Mouse (Mus musculus) 3T3-L1 (cell line): ENCODE measurements at regions not wholly inside any gene's neighbourhood (a gene's known extent, or its start where the extent isn't known, plus 50 kb on each side); places are given as distances from the start of the nearest gene placed in this dataset.

Experiments used
- DNase-seq: peaks from one replicate; pipeline ENCODE4 v3.0.0-alpha.2; 2015; ENCODE audit warnings: low read depth, low spot score

- no peak for DNase-seq
Measured at GRCm38 (mm10) chr5:26338191-26338590, 80.7 kb downstream of the Gm7361 start.

DNA sequence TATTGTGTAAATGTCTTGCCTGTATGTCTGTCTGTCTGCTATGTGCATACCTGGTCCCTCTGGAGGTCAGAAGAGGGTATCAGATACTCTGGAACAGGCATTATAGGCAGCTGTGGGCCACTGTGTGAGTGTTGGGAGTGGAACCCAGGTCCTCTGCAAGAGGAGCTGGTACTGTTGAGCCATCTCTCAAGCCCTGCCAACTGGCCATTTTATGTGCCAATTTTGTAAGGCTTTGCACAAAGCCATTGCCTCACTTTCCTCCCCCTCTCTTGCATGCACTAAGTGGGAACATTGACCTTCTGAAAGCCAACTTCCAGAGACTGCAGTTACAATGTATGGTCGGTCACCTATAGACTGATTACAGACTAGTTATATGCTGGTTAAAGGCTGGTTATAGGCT lies 81.8 kb downstream of the Gm7361 start:
- no peak for DNase-seq

DNA sequence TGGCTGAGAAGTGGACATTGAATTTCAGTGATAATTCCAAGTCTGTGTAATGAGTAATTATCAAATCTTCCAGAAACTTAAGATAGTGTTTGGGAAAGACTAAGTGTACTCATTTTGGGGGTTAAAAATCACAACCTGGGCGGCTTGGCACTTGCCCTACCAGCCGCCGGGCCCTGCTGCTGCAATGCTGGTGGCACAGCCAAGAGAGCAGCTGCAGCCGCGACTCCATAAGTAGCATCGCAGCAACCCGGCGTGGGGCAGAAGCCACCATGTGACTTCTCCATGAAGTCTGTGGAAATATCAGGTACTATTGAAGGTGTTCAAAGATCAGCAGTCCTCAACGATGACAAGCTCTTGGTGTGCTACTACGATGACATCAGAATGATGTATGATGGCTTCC lies 97.7 kb downstream of the Gm7361 start:
- no peak for DNase-seq

GRCm38 (mm10) chr5:26359082-26359481 lies 101.6 kb downstream of the Gm7361 start:
- DNase-seq, result no peak

GRCm38 (mm10) chr5:26374175-26374984 lies 116.9 kb downstream of the Gm7361 start:
- DNase-seq, result no peak

- no peak for DNase-seq
Measured at GRCm38 (mm10) chr5:26407088-26407672, 149.7 kb downstream of the Gm7361 start.

GRCm38 (mm10) chr5:26413185-26413584 lies 155.7 kb downstream of the Gm7361 start:
- DNase-seq, result no peak

DNA sequence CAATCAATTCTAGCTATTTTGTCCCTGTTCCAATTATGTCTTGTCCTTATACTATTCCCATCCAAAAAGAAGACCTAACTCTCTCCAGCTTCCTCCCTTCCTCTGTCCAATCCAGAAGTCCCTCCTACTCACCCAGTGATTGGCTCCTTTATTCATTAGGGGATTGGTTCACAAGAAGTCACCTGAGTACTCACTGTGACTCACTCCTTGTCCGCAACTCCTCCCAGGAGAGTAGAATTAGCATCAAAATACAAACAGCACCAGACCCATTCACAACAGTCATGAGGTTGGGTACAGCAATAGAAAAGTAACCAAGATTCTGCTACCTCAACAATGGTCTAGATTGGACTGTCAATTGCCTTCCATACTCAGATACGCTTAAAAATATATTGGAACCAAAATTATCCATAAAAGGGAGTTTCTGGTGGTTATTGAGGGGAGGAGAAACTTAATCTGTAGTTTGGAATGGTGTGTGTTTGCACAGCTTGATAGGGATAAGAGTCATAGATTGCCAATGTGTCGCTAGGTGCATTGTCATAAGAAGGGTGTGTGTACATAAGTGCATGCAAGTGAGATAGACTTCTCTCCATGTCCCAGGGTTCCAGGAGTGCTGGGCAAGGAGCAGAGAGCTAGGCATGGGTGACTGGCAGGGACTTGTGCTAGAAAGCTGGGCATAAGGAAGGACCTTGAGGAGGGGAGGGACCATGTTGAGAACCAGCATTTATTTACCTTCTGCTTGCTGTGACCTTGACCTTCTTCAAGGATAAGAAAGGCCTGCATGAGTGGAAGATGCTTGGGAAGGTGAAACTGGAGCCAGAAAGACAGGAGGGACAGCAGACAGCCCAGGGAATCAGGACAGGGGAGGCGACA lies 187.1 kb downstream of the Gm7361 start:
- no peak for DNase-seq

- DNase-seq, result no peak
Measured at GRCm38 (mm10) chr5:26451306-26451705, 193.8 kb downstream of the Gm7361 start.

GRCm38 (mm10) chr5:26457627-26458026 lies 200.1 kb downstream of the Gm7361 start:
- DNase-seq, result no peak

- no peak for DNase-seq
Measured at GRCm38 (mm10) chr5:26466666-26467065, 209.2 kb downstream of the Gm7361 start.

DNA sequence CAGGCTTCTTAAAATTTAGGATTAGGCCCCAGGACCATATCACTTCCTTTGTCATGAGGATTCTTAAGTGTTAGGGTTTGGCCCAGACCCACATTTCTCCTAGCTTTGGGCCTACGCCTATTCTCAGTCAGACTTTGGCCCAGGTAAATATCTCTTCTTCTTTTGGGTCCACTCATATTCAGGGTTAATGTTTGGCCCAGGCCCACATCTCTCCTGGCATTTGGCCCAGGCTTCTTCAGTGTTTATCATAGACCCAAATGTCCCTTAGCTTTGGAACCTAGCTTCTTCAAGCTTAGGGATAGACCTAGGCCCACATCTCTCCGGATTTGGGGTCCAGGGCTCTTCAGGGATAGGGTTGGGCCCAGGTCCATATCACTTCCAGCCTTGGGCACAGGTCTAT lies 228.2 kb downstream of the Gm7361 start:
- no peak for DNase-seq

GRCm38 (mm10) chr5:26494003-26494402 lies 236.5 kb downstream of the Gm7361 start:
- DNase-seq, result no peak

- DNase-seq, result no peak
Measured at GRCm38 (mm10) chr5:26497641-26498430, 240.3 kb downstream of the Gm7361 start.

- no peak for DNase-seq
Measured at GRCm38 (mm10) chr5:26509525-26510168, 252.2 kb downstream of the Gm7361 start.

DNA sequence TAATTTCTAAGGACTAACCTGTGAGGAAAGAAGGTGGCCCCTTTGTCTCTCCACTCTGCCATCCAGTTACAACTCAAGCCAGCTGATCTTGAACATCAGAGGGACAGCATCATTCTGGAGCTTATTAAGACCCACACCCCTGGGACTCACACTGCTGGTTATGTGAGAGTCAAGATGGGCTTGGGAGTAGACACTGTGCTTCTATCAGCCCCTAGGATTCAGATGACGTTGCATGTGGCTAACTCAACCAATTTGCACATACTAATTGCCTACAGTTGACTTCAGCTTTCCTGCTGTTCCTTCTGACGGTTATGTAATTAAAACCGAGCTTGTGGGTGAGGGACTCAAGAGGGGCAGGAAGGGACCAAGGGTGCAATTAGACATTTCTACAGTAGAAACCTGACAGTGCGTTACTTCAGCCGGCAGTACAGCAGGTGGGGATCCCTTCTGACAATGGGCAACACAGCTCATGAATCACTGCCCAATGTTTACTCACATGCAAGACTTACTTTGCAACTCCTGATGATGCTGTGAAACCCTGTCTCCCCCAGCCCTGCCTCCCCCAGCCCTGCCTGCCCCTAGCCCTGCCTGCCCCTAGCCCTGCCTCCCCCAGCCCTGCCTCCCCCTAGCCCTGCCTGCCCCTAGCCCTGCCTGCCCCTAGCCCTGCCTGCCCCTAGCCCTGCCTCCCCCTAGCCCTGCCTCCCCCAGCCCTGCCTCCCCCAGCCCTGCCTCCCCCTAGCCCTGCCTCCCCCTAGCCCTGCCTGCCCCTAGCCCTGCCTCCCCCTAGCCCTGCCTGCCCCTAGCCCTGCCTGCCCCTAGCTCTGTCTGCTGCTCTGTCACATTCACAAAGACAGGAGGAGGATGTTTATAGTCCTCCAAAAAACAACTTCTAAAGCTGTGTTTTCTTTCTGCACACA lies 255.8 kb downstream of the Gm7361 start:
- no peak for DNase-seq

DNA sequence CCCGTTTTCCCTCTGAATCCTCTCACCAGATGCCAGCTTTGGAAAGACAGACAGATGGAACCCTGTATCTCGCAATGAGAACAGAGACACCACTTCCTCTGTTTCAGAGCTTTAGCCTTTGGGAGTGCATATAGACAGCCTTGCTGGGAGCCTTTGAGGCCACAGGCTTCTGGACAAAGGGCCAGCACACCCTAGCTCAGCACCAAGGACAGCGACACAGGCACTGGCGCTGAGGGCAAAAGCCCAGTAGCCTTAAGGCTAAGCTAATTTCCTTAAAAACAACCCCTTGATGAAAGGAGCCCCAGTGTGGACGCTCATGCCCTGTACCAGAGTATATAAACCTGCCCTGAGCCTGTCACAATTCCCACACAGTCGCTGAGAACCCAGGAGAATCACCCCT lies 278.1 kb downstream of the Gm7361 start:
- peak; percentile 12 for DNase-seq

- DNase-seq, result no peak
Measured at GRCm38 (mm10) chr5:26563291-26563690, 253.7 kb upstream of the Dpp6 start.

DNA sequence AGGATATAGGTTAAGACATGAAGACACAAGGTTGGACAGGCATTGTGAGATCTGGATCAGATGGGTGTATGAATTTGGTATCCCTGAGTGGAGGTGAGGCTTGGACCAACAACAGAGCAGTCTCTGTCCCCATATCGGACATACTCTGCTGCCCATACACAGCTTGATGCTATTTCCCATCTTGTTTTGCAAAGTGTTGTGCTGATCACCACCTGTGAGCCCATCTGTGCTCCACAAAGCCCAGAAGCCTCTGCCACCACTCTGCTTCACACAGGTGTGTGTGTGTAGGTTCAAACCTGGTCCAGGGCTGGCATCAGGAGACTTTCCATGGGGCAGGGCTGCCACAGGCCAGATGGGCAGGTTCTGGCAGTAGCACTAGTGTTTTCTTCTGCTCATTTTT lies 252.9 kb upstream of the Dpp6 start:
- DNase-seq, result no peak

GRCm38 (mm10) chr5:26572691-26573191 lies 244.3 kb upstream of the Dpp6 start:
- no peak for DNase-seq
